Mouse (Mus musculus): ENCODE measurements at regions not wholly inside any gene's neighbourhood (a gene's known extent, or its start where the extent isn't known, plus 50 kb on each side); places are given as distances from the start of the nearest gene placed in this dataset.

GRCm38 (mm10) chr3:154402081-154402480, 71.6 kb upstream of the Lhx8 start:
- Histone ChIP-seq H3K4me1 (ENCODE audit: insufficient read depth, low read length) (no peaks in the 10 kb centered on the region), H3K27me3 (ENCODE audit: insufficient read depth, low read length) (no peaks in the 10 kb centered on the region), H3K9me3 (ENCODE audit: low read length) (no peaks in the 10 kb centered on the region), H3K27ac (ENCODE audit: low read length) (no peak overlapping the region), H3K36me3 (ENCODE audit: insufficient read depth, low read length) (no peaks in the 10 kb centered on the region), H3K9ac (replicated peaks; ENCODE audit: low read length) (no peak overlapping the region), H3K4me3 (ENCODE audit: low read length) (no peak overlapping the region), H3K4me2 (replicated peaks; ENCODE audit: low read depth, low read length) (no peak overlapping the region)
- ATAC-seq (ENCODE audit: low FRiP score, low TSS enrichment): peak; percentile 46
- WGBS: 8% methylated on average over 4 of the region's 4 CpGs

GRCm38 (mm10) chr3:154393626-154394025, 63.2 kb upstream of the Lhx8 start:
- Histone ChIP-seq H3K4me1 (ENCODE audit: insufficient read depth, low read length) (no peaks in the 10 kb centered on the region), H3K27me3 (ENCODE audit: insufficient read depth, low read length) (no peaks in the 10 kb centered on the region), H3K36me3 (ENCODE audit: insufficient read depth, low read length) (no peaks in the 10 kb centered on the region), H3K9ac (replicated peaks; ENCODE audit: low read length) (no peak overlapping the region), H3K4me3 (ENCODE audit: low read length) (no peak overlapping the region), H3K4me2 (replicated peaks; ENCODE audit: low read depth, low read length) (no peak overlapping the region), H3K9me3 (ENCODE audit: low read length) (no peaks in the 10 kb centered on the region), H3K27ac (ENCODE audit: low read length) (no peak overlapping the region)
- ATAC-seq (ENCODE audit: low FRiP score, low TSS enrichment): no peak
- WGBS: 74% methylated on average over 5 of the region's 5 CpGs

GRCm38 (mm10) chr3:154391629-154392028, 61.2 kb upstream of the Lhx8 start:
- no peak overlapping the region for H3K27ac ChIP-seq (ENCODE audit: low read length)
- no peak overlapping the region for H3K4me2 ChIP-seq (replicated peaks; ENCODE audit: low read depth, low read length)
- no peak for ATAC-seq (ENCODE audit: low FRiP score, low TSS enrichment)
- H3K27me3 ChIP-seq (ENCODE audit: insufficient read depth, low read length): no peaks in the 10 kb centered on the region
- no peak overlapping the region for H3K4me3 ChIP-seq (ENCODE audit: low read length)
- H3K36me3 ChIP-seq (ENCODE audit: insufficient read depth, low read length): no peaks in the 10 kb centered on the region
- WGBS: 72% methylated on average over 3 of the region's 3 CpGs
- H3K9me3 ChIP-seq (ENCODE audit: low read length): no peaks in the 10 kb centered on the region
- no peak overlapping the region for H3K9ac ChIP-seq (replicated peaks; ENCODE audit: low read length)
- H3K4me1 ChIP-seq (ENCODE audit: insufficient read depth, low read length): no peaks in the 10 kb centered on the region

- H3K9me3 ChIP-seq (ENCODE audit: low read length): no peaks in the 10 kb centered on the region
- no peaks in the 10 kb centered on the region for H3K27me3 ChIP-seq (ENCODE audit: insufficient read depth, low read length)
- 85% methylated on average over 5 of the region's 5 CpGs for WGBS
- H3K4me3 ChIP-seq (ENCODE audit: low read length): no peak overlapping the region
- H3K4me2 ChIP-seq (replicated peaks; ENCODE audit: low read depth, low read length): no peak overlapping the region
- H3K36me3 ChIP-seq (ENCODE audit: insufficient read depth, low read length): no peaks in the 10 kb centered on the region
- no peak overlapping the region for H3K27ac ChIP-seq (ENCODE audit: low read length)
- no peaks in the 10 kb centered on the region for H3K4me1 ChIP-seq (ENCODE audit: insufficient read depth, low read length)
- no peak overlapping the region for H3K9ac ChIP-seq (replicated peaks; ENCODE audit: low read length)
- no peak for ATAC-seq (ENCODE audit: low FRiP score, low TSS enrichment)
Observed at GRCm38 (mm10) chr3:154388656-154389055, 58.2 kb upstream of the Lhx8 start.

DNA sequence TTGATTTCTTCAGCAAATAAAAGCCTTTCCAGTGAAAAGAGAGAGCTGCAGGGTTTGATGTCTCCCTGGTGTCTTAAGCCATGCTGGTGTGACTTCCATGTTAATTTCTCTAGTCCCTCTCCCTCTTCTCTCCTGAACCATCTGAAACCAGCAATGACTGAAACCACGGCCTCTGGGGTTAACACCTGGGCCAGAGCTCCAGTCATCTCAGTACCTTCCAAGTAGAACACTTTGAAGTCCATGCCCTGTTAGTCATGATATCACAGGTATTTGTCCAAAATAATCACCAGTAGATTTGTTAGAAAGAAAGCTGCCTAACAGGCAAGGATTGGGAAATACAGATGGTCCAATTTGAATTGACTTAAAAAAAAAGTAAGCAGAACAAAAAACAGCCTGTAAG, 56.8 kb upstream of the Lhx8 start:
- Histone ChIP-seq H3K36me3 (ENCODE audit: insufficient read depth, low read length) (no peaks in the 10 kb centered on the region), H3K27ac (ENCODE audit: low read length) (no peak overlapping the region), H3K27me3 (ENCODE audit: insufficient read depth, low read length) (no peaks in the 10 kb centered on the region), H3K4me2 (replicated peaks; ENCODE audit: low read depth, low read length) (no peak overlapping the region), H3K9me3 (ENCODE audit: low read length) (no peaks in the 10 kb centered on the region), H3K4me1 (ENCODE audit: insufficient read depth, low read length) (no peaks in the 10 kb centered on the region), H3K4me3 (ENCODE audit: low read length) (no peak overlapping the region), H3K9ac (replicated peaks; ENCODE audit: low read length) (no peak overlapping the region)
- 90% methylated on average over 1 of the region's 1 CpGs for WGBS
- ATAC-seq (ENCODE audit: low FRiP score, low TSS enrichment): no peak

DNA sequence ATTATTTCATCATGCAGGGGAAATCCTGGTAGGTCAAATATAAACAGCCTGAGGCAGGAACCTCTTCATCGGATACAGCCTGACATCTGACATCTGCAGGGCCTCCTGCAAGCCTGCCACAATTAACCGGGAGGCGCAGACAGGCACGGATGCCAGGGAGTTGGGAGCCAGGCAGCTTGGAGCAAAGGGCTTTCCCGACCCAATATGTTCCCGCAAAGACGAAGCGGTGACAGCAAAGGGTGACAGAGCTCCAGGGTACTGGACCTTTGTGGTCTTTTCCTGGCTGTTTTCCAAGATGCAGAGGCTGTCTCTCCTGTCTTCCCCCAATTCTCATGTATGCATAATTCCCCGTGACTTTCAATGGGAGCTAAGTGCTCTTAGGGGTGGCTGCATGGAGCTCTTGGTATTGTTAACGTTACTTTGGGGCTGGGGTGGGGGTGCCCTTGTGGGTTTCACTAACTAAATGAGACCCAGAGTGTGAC, 55.4 kb upstream of the Lhx8 start:
- Histone ChIP-seq H3K4me3 (ENCODE audit: low read length) (no peak overlapping the region), H3K4me1 (ENCODE audit: insufficient read depth, low read length) (no peaks in the 10 kb centered on the region), H3K27me3 (ENCODE audit: insufficient read depth, low read length) (no peaks in the 10 kb centered on the region), H3K4me2 (replicated peaks; ENCODE audit: low read depth, low read length) (no peak overlapping the region), H3K27ac (ENCODE audit: low read length) (no peak overlapping the region), H3K9me3 (ENCODE audit: low read length) (no peaks in the 10 kb centered on the region), H3K36me3 (ENCODE audit: insufficient read depth, low read length) (no peaks in the 10 kb centered on the region), H3K9ac (replicated peaks; ENCODE audit: low read length) (no peak overlapping the region)
- WGBS: 27% methylated on average over 10 of the region's 10 CpGs
- ATAC-seq (ENCODE audit: low FRiP score, low TSS enrichment): no peak

DNA sequence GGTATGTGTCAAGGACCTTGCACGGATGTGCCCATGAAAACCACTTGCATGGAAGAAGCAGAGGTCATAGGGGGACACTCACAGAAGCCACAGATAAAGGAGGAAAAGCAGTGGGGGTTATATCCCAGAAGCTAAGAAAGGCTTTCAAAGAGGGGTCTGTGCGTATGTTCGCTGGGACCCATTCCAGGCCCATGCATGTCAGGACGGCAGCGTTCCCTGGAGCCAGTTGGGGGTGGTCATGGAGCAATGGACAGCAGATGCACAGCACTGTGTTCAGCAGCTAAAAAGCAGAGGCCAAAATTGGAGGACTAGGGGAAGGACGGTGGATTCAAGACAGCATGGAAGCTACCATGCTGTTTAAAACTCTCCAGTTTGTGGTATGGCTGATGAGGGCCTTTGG, 52.4 kb upstream of the Lhx8 start:
- 93% methylated on average over 6 of the region's 6 CpGs for WGBS
- H3K27ac ChIP-seq (ENCODE audit: low read length): no peak overlapping the region

GRCm38 (mm10) chr3:154381561-154381960, 51.1 kb upstream of the Lhx8 start:
- H3K9me3 ChIP-seq (ENCODE audit: low read length): no peaks in the 10 kb centered on the region
- H3K4me2 ChIP-seq (replicated peaks; ENCODE audit: low read depth, low read length): no peak overlapping the region
- no peaks in the 10 kb centered on the region for H3K4me1 ChIP-seq (ENCODE audit: insufficient read depth, low read length)
- H3K9ac ChIP-seq (replicated peaks; ENCODE audit: low read length): no peak overlapping the region
- no peak overlapping the region for H3K4me3 ChIP-seq (ENCODE audit: low read length)
- no peak overlapping the region for H3K27ac ChIP-seq (ENCODE audit: low read length)
- no peak for ATAC-seq (ENCODE audit: low FRiP score, low TSS enrichment)
- H3K27me3 ChIP-seq (ENCODE audit: insufficient read depth, low read length): no peaks in the 10 kb centered on the region
- H3K36me3 ChIP-seq (ENCODE audit: insufficient read depth, low read length): no peaks in the 10 kb centered on the region
- 36% methylated on average over 5 of the region's 5 CpGs for WGBS

More for the DNA sequence above, 52.4 kb upstream of the Lhx8 start:
- Histone ChIP-seq H3K4me1 (ENCODE audit: insufficient read depth, low read length) (no peaks in the 10 kb centered on the region), H3K36me3 (ENCODE audit: insufficient read depth, low read length) (no peaks in the 10 kb centered on the region), H3K27me3 (ENCODE audit: insufficient read depth, low read length) (no peaks in the 10 kb centered on the region), H3K4me2 (replicated peaks; ENCODE audit: low read depth, low read length) (no peak overlapping the region), H3K9ac (replicated peaks; ENCODE audit: low read length) (no peak overlapping the region), H3K4me3 (ENCODE audit: low read length) (no peak overlapping the region), H3K9me3 (ENCODE audit: low read length) (no peaks in the 10 kb centered on the region)
- ATAC-seq (ENCODE audit: low FRiP score, low TSS enrichment): no peak
